Mouse (Mus musculus) small intestine, adult 2 months (tissue): ENCODE data around the gene Rab3gap1.

ENCODE experiments used
- CTCF ChIP-seq: fragments of 200-500 bp; IDR thresholded peaks from 2 replicates; pipeline ENCODE4 v1.5.1; 2012; ENCODE audit warnings: low read depth, mild to moderate bottlenecking, control low read depth, inconsistent platforms, low read length, moderate library complexity, mixed read lengths; ENCODE audit not compliant: insufficient replicate concordance, insufficient read length; ENCODE audit errors: extremely low read depth
- POLR2A ChIP-seq: fragments of 200-500 bp; IDR thresholded peaks from 2 replicates; pipeline ENCODE4 v1.6.1; 2012; ENCODE audit warnings: low read depth, mild to moderate bottlenecking, control low read depth, inconsistent platforms, low read length, moderate library complexity

DNA sequence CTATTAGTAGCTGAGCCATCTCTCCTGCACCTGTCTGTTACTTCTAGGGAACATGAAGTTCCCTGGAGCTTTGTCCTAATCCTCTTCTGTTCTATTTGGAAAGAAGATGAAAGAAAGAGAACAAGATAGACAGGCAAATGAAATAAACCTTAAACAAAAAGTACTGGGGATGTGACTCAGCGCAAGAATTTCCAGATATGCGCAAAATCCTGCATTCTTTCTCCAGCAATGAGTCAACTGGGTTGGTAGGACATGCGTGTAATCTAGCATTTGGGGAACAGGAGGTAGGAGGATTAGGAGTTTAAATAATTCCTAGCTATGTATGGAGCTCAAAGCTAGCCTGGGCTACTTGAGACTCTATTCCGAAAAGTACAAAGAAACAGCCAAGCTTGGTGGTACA, 8.1 kb upstream of the Rab3gap1 start:
- no peak for TF ChIP-seq CTCF
- no peak for TF ChIP-seq POLR2A
